Mouse (Mus musculus): Measurements from ENCODE around the gene Sec61a2. TPM values are rescaled to one million over a fixed set of nuclear protein-coding genes. Genes with fewer than 3 reads are reported as not detected.
A peak's percentile ranks its signal among the peaks of the same experiment; 100 is the strongest.

Sec61a2 gene
- polyA plus RNA-seq, 1 experiment = 10.7 TPM

GRCm38 (mm10) chr2:5936550-5936949 lies 41.3 kb upstream of the Sec61a2 start:
- Histone ChIP-seq H3K4me1 (ENCODE audit: control insufficient read depth, insufficient read depth, insufficient read length, low read length) (no peaks in the 10 kb centered on the region), H3K36me3 (ENCODE audit: control insufficient read depth, insufficient read depth, low read length) (no peaks in the 10 kb centered on the region), H3K4me3 (ENCODE audit: low read depth, low read length) (no peak overlapping the region), H3K27ac (ENCODE audit: insufficient read depth, low read depth, low read length) (no peak overlapping the region), H3K27me3 (ENCODE audit: control insufficient read depth, insufficient read depth, low read length) (no peaks in the 10 kb centered on the region; the same call in 1 of the 2 replicates)
- 58% methylated on average over 4 of the region's 4 CpGs for WGBS
- TF ChIP-seq CTCF (IDR thresholded peaks at IDR 0.05; ENCODE audit: extremely low read depth, insufficient read length, insufficient replicate concordance, low read depth, low read length) (no peak), POLR2A (IDR thresholded peaks at IDR 0.05; ENCODE audit: low read depth, low read length) (no peak)

GRCm38 (mm10) chr2:5936068-5936467 lies 40.8 kb upstream of the Sec61a2 start:
- H3K4me3 ChIP-seq (ENCODE audit: low read depth, low read length) = no peak overlapping the region
- 79% methylated on average over 6 of the region's 6 CpGs for WGBS

GRCm38 (mm10) chr2:5934936-5935335 lies 39.7 kb upstream of the Sec61a2 start:
- Histone ChIP-seq H3K36me3 (ENCODE audit: control insufficient read depth, insufficient read depth, low read length) (no peaks in the 10 kb centered on the region), H3K27ac (ENCODE audit: insufficient read depth, low read depth, low read length) (no peak overlapping the region), H3K27me3 (ENCODE audit: control insufficient read depth, insufficient read depth, low read length) (no peaks in the 10 kb centered on the region; the same call in 1 of the 2 replicates), H3K4me3 (ENCODE audit: low read depth, low read length) (no peak overlapping the region), H3K4me1 (ENCODE audit: control insufficient read depth, insufficient read depth, insufficient read length, low read length) (no peaks in the 10 kb centered on the region)
- TF ChIP-seq POLR2A (IDR thresholded peaks at IDR 0.05; ENCODE audit: low read depth, low read length) = no peak
- no peak for TF ChIP-seq CTCF (IDR thresholded peaks at IDR 0.05; ENCODE audit: extremely low read depth, insufficient read length, insufficient replicate concordance, low read depth, low read length)
- 93% methylated on average over 3 of the region's 3 CpGs for WGBS

More at GRCm38 (mm10) chr2:5936068-5936467, 40.8 kb upstream of the Sec61a2 start:
- no peak for TF ChIP-seq CTCF (IDR thresholded peaks at IDR 0.05; ENCODE audit: extremely low read depth, insufficient read length, insufficient replicate concordance, low read depth, low read length)
- TF ChIP-seq POLR2A (IDR thresholded peaks at IDR 0.05; ENCODE audit: low read depth, low read length) = no peak
- Histone ChIP-seq H3K4me1 (ENCODE audit: control insufficient read depth, insufficient read depth, insufficient read length, low read length) (no peaks in the 10 kb centered on the region), H3K36me3 (ENCODE audit: control insufficient read depth, insufficient read depth, low read length) (no peaks in the 10 kb centered on the region), H3K27ac (ENCODE audit: insufficient read depth, low read depth, low read length) (no peak overlapping the region), H3K27me3 (ENCODE audit: control insufficient read depth, insufficient read depth, low read length) (no peaks in the 10 kb centered on the region; the same call in 1 of the 2 replicates)

GRCm38 (mm10) chr2:5931938-5932337 lies 36.7 kb upstream of the Sec61a2 start:
- H3K4me3 ChIP-seq (ENCODE audit: low read depth, low read length) = no peak overlapping the region
- no peak for TF ChIP-seq CTCF (IDR thresholded peaks at IDR 0.05; ENCODE audit: extremely low read depth, insufficient read length, insufficient replicate concordance, low read depth, low read length)
- no peak for TF ChIP-seq POLR2A (IDR thresholded peaks at IDR 0.05; ENCODE audit: low read depth, low read length)
- no peaks in the 10 kb centered on the region for H3K4me1 ChIP-seq (ENCODE audit: control insufficient read depth, insufficient read depth, insufficient read length, low read length)
- H3K27ac ChIP-seq (ENCODE audit: insufficient read depth, low read depth, low read length) = no peak overlapping the region
- H3K36me3 ChIP-seq (ENCODE audit: control insufficient read depth, insufficient read depth, low read length) = no peaks in the 10 kb centered on the region
- H3K27me3 ChIP-seq (ENCODE audit: control insufficient read depth, insufficient read depth, low read length) = no peaks in the 10 kb centered on the region
- WGBS = 87% methylated on average over 5 of the region's 5 CpGs

- TF ChIP-seq CTCF (IDR thresholded peaks at IDR 0.05; ENCODE audit: extremely low read depth, insufficient read length, insufficient replicate concordance, low read depth, low read length) (no peak), POLR2A (IDR thresholded peaks at IDR 0.05; ENCODE audit: low read depth, low read length) (no peak)
- Histone ChIP-seq H3K27ac (ENCODE audit: insufficient read depth, low read depth, low read length) (peak overlapping the region; percentile 25; the same call in 1 of the 2 replicates), H3K36me3 (ENCODE audit: control insufficient read depth, insufficient read depth, low read length) (no peaks in the 10 kb centered on the region), H3K4me3 (ENCODE audit: low read depth, low read length) (no peak overlapping the region), H3K27me3 (ENCODE audit: control insufficient read depth, insufficient read depth, low read length) (no peaks in the 10 kb centered on the region), H3K4me1 (ENCODE audit: control insufficient read depth, insufficient read depth, insufficient read length, low read length) (no peaks in the 10 kb centered on the region)
- WGBS = 76% methylated on average over 18 of the region's 18 CpGs
Observed at GRCm38 (mm10) chr2:5930291-5931054, 35.2 kb upstream of the Sec61a2 start.

GRCm38 (mm10) chr2:5929793-5930192 lies 34.6 kb upstream of the Sec61a2 start:
- H3K36me3 ChIP-seq (ENCODE audit: control insufficient read depth, insufficient read depth, low read length) = no peaks in the 10 kb centered on the region
- no peak overlapping the region for H3K4me3 ChIP-seq (ENCODE audit: low read depth, low read length)
- no peaks in the 10 kb centered on the region for H3K4me1 ChIP-seq (ENCODE audit: control insufficient read depth, insufficient read depth, insufficient read length, low read length)
- H3K27ac ChIP-seq (ENCODE audit: insufficient read depth, low read depth, low read length) = no peak overlapping the region
- no peaks in the 10 kb centered on the region for H3K27me3 ChIP-seq (ENCODE audit: control insufficient read depth, insufficient read depth, low read length)
- TF ChIP-seq CTCF (IDR thresholded peaks at IDR 0.05; ENCODE audit: extremely low read depth, insufficient read length, insufficient replicate concordance, low read depth, low read length) (no peak), POLR2A (IDR thresholded peaks at IDR 0.05; ENCODE audit: low read depth, low read length) (no peak)
- 72% methylated on average over 5 of the region's 5 CpGs for WGBS

GRCm38 (mm10) chr2:5927481-5927880 lies 32.2 kb upstream of the Sec61a2 start:
- H3K27me3 ChIP-seq (ENCODE audit: control insufficient read depth, insufficient read depth, low read length) = no peaks in the 10 kb centered on the region
- TF ChIP-seq CTCF (IDR thresholded peaks at IDR 0.05; ENCODE audit: extremely low read depth, insufficient read length, insufficient replicate concordance, low read depth, low read length) (no peak), POLR2A (IDR thresholded peaks at IDR 0.05; ENCODE audit: low read depth, low read length) (no peak)
- 99% methylated on average over 5 of the region's 5 CpGs for WGBS
- no peaks in the 10 kb centered on the region; the same call in 1 of the 2 replicates for H3K4me1 ChIP-seq (ENCODE audit: control insufficient read depth, insufficient read depth, insufficient read length, low read length)
- no peak overlapping the region for H3K4me3 ChIP-seq (ENCODE audit: low read depth, low read length)
- no peak overlapping the region for H3K27ac ChIP-seq (ENCODE audit: insufficient read depth, low read depth, low read length)
- H3K36me3 ChIP-seq (ENCODE audit: control insufficient read depth, insufficient read depth, low read length) = no peaks in the 10 kb centered on the region
